Mouse (Mus musculus): ENCODE measurements around the gene Siglec1.

The Siglec1 gene

GRCm38 (mm10) chr2:131086667-131087390, at the start of gene Siglec1:
Gene Siglec1, minus strand, starts transcription at chr2:131086765.
- 85% methylated on average over 11 of the region's 11 CpGs for WGBS

GRCm38 (mm10) chr2:131135521-131136139, 49.1 kb upstream of the Siglec1 start:
- WGBS = 89% methylated on average over 11 of the region's 11 CpGs

- 71% methylated on average over 8 of the region's 8 CpGs for WGBS
These were observed 48.3 kb upstream of the Siglec1 start for GRCm38 (mm10) chr2:131134826-131135400.

- 65% methylated on average over 1 of the region's 1 CpGs for WGBS
These were observed 47.8 kb upstream of the Siglec1 start for GRCm38 (mm10) chr2:131134381-131134780.

- 81% methylated on average over 9 of the region's 9 CpGs for WGBS
These were observed 46.5 kb upstream of the Siglec1 start, which contains the start of gene Gm11037 for GRCm38 (mm10) chr2:131132930-131133547. Gene Gm11037, plus strand, starts transcription at chr2:131133497.

- WGBS = 82% methylated on average over 10 of the region's 10 CpGs
These were observed 45.7 kb upstream of the Siglec1 start for GRCm38 (mm10) chr2:131132111-131132888.

GRCm38 (mm10) chr2:131130849-131131248, 44.3 kb upstream of the Siglec1 start:
- WGBS = 82% methylated on average over 2 of the region's 2 CpGs

- WGBS = 80% methylated on average over 5 of the region's 5 CpGs
These were observed 43.3 kb upstream of the Siglec1 start for GRCm38 (mm10) chr2:131129836-131130235.

- WGBS = 76% methylated on average over 3 of the region's 3 CpGs
These were observed 42.1 kb upstream of the Siglec1 start for GRCm38 (mm10) chr2:131128636-131129157.

GRCm38 (mm10) chr2:131128211-131128610, 41.6 kb upstream of the Siglec1 start:
- 88% methylated on average over 5 of the region's 5 CpGs for WGBS

- 13% methylated on average over 28 of the region's 28 CpGs for WGBS
These were observed 40.7 kb upstream of the Siglec1 start, which contains the start of gene Hspa12b for GRCm38 (mm10) chr2:131127161-131127730. Gene Hspa12b, plus strand, starts transcription at chr2:131127280.

- 75% methylated on average over 9 of the region's 9 CpGs for WGBS
These were observed 39.6 kb upstream of the Siglec1 start for GRCm38 (mm10) chr2:131125964-131126815.

GRCm38 (mm10) chr2:131125157-131125963, 38.8 kb upstream of the Siglec1 start:
- 96% methylated on average over 9 of the region's 9 CpGs for WGBS

- 67% methylated on average over 3 of the region's 3 CpGs for WGBS
These were observed 37.6 kb upstream of the Siglec1 start for GRCm38 (mm10) chr2:131124166-131124565.

GRCm38 (mm10) chr2:131118968-131119574, 32.5 kb upstream of the Siglec1 start:
- WGBS = 91% methylated on average over 2 of the region's 2 CpGs

- WGBS = 94% methylated on average over 5 of the region's 5 CpGs
These were observed 19.4 kb upstream of the Siglec1 start for GRCm38 (mm10) chr2:131105989-131106388.

GRCm38 (mm10) chr2:131105061-131105460, 18.5 kb upstream of the Siglec1 start:
- WGBS = 76% methylated on average over 4 of the region's 4 CpGs

GRCm38 (mm10) chr2:131104021-131104420, 17.5 kb upstream of the Siglec1 start:
- WGBS = 63% methylated on average over 4 of the region's 4 CpGs

- 60% methylated on average over 3 of the region's 3 CpGs for WGBS
These were observed 15.0 kb upstream of the Siglec1 start for GRCm38 (mm10) chr2:131101530-131101929.

Data from cerebral cortex, adult 2 months (tissue).